Mouse (Mus musculus) urinary bladder, postnatal 10 days (tissue): ENCODE measurements around the gene Mtrf1.
"Not testable (repeated sequence)": the region's sequence is repeated elsewhere in the genome, so short reads cannot be mapped to it uniquely, and the experiment has no call there.

Source experiments
- DNase-seq: peaks from one replicate; pipeline ENCODE4 v3.0.0; 2022; ENCODE audit warnings: low spot score

The Mtrf1 gene

GRCm38 (mm10) chr14:79445055-79445620 lies 47.6 kb downstream of the Mtrf1 start:
- no peak for DNase-seq

- peak; percentile 16 for DNase-seq
Measured at GRCm38 (mm10) chr14:79451681-79452590, 54.4 kb downstream of the Mtrf1 start, which contains the start of gene Kbtbd6. TSS of gene Kbtbd6 (plus strand) at chr14:79451835.

GRCm38 (mm10) chr14:79452591-79452934 lies 55.0 kb downstream of the Mtrf1 start:
- not testable (repeated sequence) for DNase-seq

DNA sequence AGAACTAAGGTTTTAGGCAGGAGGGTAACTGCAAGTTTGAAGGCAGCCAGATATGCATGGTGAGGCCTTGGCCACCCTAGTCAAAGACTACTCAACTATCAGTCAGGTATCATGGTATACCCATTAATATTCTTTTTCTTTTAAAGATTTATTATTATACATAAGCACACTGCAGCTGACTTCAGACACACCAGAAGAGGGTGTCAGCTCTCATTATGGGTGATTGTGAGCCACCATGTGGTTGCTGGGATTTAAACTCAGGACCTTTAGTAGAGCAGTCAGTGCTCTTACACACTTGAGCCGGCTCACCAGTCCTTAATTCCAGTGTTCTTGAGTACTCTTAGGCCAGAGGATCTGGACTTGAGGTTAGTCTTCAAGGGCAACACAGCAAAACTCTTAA lies 62.8 kb downstream of the Mtrf1 start:
- DNase-seq, result no peak

- DNase-seq, result no peak
Measured at GRCm38 (mm10) chr14:79460988-79461387, 63.4 kb downstream of the Mtrf1 start.

GRCm38 (mm10) chr14:79465623-79466022 lies 68.1 kb downstream of the Mtrf1 start:
- DNase-seq, result no peak

- no peak for DNase-seq
Measured at GRCm38 (mm10) chr14:79467621-79468020, 70.0 kb downstream of the Mtrf1 start.
